Mouse (Mus musculus) brain, embryonic 14.5 days (tissue): ENCODE results near the gene Gm28042.

Source experiments
- CTCF ChIP-seq: fragments of 200-500 bp; IDR thresholded peaks from 2 replicates; pipeline ENCODE4 v1.5.1; 2012; ENCODE audit warnings: inconsistent platforms, mild to moderate bottlenecking, moderate library complexity, borderline replicate concordance; ENCODE audit not compliant: insufficient read depth, insufficient read length; ENCODE audit errors: extremely low read depth
- POLR2A ChIP-seq: fragments of 200-500 bp; IDR thresholded peaks from 2 replicates; pipeline ENCODE4 v1.6.1; 2012; ENCODE audit warnings: mild to moderate bottlenecking, inconsistent platforms, borderline replicate concordance; ENCODE audit not compliant: poor library complexity, insufficient read depth, insufficient read length, severe bottlenecking; ENCODE audit errors: extremely low read depth

DNA sequence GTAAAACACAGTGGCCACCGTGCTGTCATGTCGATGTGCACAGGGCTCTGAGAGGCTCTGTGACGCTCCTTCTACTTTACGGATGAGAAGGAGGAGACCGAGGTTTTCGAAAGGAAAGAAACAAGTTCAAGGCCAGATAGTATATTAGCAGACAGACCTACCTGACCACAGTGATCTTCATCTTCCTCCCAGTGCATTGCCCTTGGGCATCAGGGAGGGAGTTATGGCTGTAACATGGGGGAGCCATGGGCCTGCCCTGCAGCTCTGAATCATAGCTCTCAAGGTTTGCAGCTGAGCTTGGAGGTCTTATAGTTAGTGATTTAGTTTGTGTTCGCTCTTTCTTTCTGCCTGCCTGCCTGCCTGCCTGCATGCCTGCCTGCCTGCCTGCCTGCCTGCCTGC is 20.6 kb upstream of the Gm28042 start:
- no peak for TF ChIP-seq CTCF
- no peak for TF ChIP-seq POLR2A
